12 mouse cellular contexts compared by ENCODE assay signal in genomic region chr4:137680721-137681120, GRCm38 (mm10). TPM values are rescaled to one million over a fixed set of nuclear protein-coding genes. Genes with fewer than 3 reads are reported as not detected.
DNase-seq lines count a peak whose midpoint lies in the region; ATAC-seq and TF ChIP-seq lines count a peak whose summit lies in the region.
"Had no signal": no experiment of that assay in that cellular context is flagged by ENCODE, and none has a peak within 500 bp of the region (broad histone marks: within the 10 kb centered on the region; RNA-seq: fewer than 3 reads in every experiment).

No protein-coding gene starts in this region.

- H3K9ac ChIP-seq in embryonic facial prominence, embryonic 14.5 days (ENCODE audit: low read depth, low read length) = no peak overlapping the region
- H3K9ac ChIP-seq in hindbrain, embryonic 15.5 days = peak overlapping the region; percentile 32; the same call in 1 of the 2 replicates
- H3K9ac ChIP-seq in midbrain, postnatal 0 days (replicated peaks; ENCODE audit: low read length, poor library complexity, severe bottlenecking) = no peak overlapping the region

- peaks cover 47% of the 10 kb centered on the region for H3K27me3 ChIP-seq in embryonic facial prominence, embryonic 14.5 days (replicated peaks; ENCODE audit: control insufficient read depth, insufficient read depth, low read length)
- H3K27me3 ChIP-seq in hindbrain, embryonic 15.5 days = no peaks in the 10 kb centered on the region; the same call in 1 of the 2 replicates
- no peaks in the 10 kb centered on the region for H3K27me3 ChIP-seq in midbrain, postnatal 0 days (ENCODE audit: insufficient read depth, low read length)

- H3K4me1 ChIP-seq in embryonic facial prominence, embryonic 14.5 days (ENCODE audit: control insufficient read depth, insufficient read depth, low read length) = peaks cover 4% of the 10 kb centered on the region
- peaks cover 54% of the 10 kb centered on the region for H3K4me1 ChIP-seq in hindbrain, embryonic 15.5 days (replicated peaks)
- peaks cover 17% of the 10 kb centered on the region for H3K4me1 ChIP-seq in midbrain, postnatal 0 days (ENCODE audit: insufficient read depth, low read length)

- no peak for TF ChIP-seq CTCF in midbrain, postnatal 0 days (IDR thresholded peaks at IDR 0.05)

- peak; percentile 45 for DNase-seq in cerebellum, postnatal 10 days
- DNase-seq in cerebellum, postnatal 36 days = no peak
- DNase-seq in embryonic facial prominence, embryonic 14.5 days (ENCODE audit: low spot score) = no peak
- no peak for DNase-seq in midbrain, postnatal 0 days (ENCODE audit: low spot score)
- DNase-seq in frontal cortex, postnatal 14 days (ENCODE audit: low spot score in 2 of 2) = no peak
- DNase-seq in adrenal gland, adult 2 months = no peak
- DNase-seq: thymus, postnatal 14 days had no signal

- no peak overlapping the region; the same call in 1 of the 2 replicates for H3K27ac ChIP-seq in embryonic facial prominence, embryonic 14.5 days (replicated peaks; ENCODE audit: low read depth, low read length)
- H3K27ac ChIP-seq in hindbrain, embryonic 15.5 days (replicated peaks) = peak overlapping the region; percentile 78
- H3K27ac ChIP-seq in midbrain, postnatal 0 days (ENCODE audit: low read depth, low read length) = peak overlapping the region; percentile 66
- H3K27ac ChIP-seq: heart, adult 2 months had no signal

- no peaks in the 10 kb centered on the region for H3K36me3 ChIP-seq in embryonic facial prominence, embryonic 14.5 days (ENCODE audit: control insufficient read depth, insufficient read depth, low read length)
- no peaks in the 10 kb centered on the region for H3K36me3 ChIP-seq in hindbrain, embryonic 15.5 days
- H3K36me3 ChIP-seq in midbrain, postnatal 0 days (ENCODE audit: insufficient read depth, low read length) = no peaks in the 10 kb centered on the region
- H3K36me3 ChIP-seq: G1E had no signal

- 25% methylated on average over 7 of the region's 7 CpGs for WGBS in embryonic facial prominence, embryonic 14.5 days
- whole genome bisulfite sequencing in hindbrain, embryonic 15.5 days = 14% methylated on average over 7 of the region's 7 CpGs
- 18% methylated on average over 7 of the region's 7 CpGs for WGBS in midbrain, postnatal 0 days

- no peak for ATAC-seq in embryonic facial prominence, embryonic 14.5 days (ENCODE audit: low read depth)
- no peak; the same call in 1 of the 2 replicates for ATAC-seq in hindbrain, embryonic 15.5 days (ENCODE audit: low FRiP score, low read depth)
- no peak for ATAC-seq in midbrain, postnatal 0 days (ENCODE audit: low FRiP score)
- no peak for ATAC-seq in CD4-positive, CD25-positive, alpha-beta regulatory T cell, adult 4 months
- ATAC-seq: activated CD4-positive, CD25-positive, alpha-beta regulatory T cell, adult 4 months had no signal

- 0 out of 2 replicates have a peak overlapping the region, but pooled peaks have one; percentile 67 for H3K4me2 ChIP-seq in embryonic facial prominence, embryonic 14.5 days (ENCODE audit: low read depth, low read length)
- H3K4me2 ChIP-seq in hindbrain, embryonic 15.5 days = peak overlapping the region; percentile 73
- H3K4me2 ChIP-seq in midbrain, postnatal 0 days (ENCODE audit: low read depth, low read length, poor library complexity, severe bottlenecking) = peak overlapping the region; percentile 76

- H3K9me3 ChIP-seq in embryonic facial prominence, embryonic 14.5 days (ENCODE audit: control insufficient read depth, low read length) = no peaks in the 10 kb centered on the region
- no peaks in the 10 kb centered on the region for H3K9me3 ChIP-seq in hindbrain, embryonic 15.5 days
- H3K9me3 ChIP-seq in midbrain, postnatal 0 days (ENCODE audit: low read length) = no peaks in the 10 kb centered on the region
- H3K9me3 ChIP-seq: G1E had no signal

- no peak overlapping the region for H3K4me3 ChIP-seq in embryonic facial prominence, embryonic 14.5 days (ENCODE audit: low read depth, low read length)
- H3K4me3 ChIP-seq in hindbrain, embryonic 15.5 days = no peak overlapping the region
- H3K4me3 ChIP-seq in midbrain, postnatal 0 days (ENCODE audit: low read depth, low read length) = no peak overlapping the region

RNA-seq across cellular contexts. Expression of gene Rap1gap, which starts 16.2 kb away (rescaled TPM):
- 17.1 and 18.4 TPM in 2 replicates for polyA plus RNA-seq in embryonic facial prominence, embryonic 14.5 days (2014; fragmentation: Nextera tagmentation; extraction: Ambion mirVana)
- polyA plus RNA-seq in hindbrain, embryonic 15.5 days (2015; fragmentation: Nextera tagmentation; extraction: Ambion mirVana) = 93.2 and 99.6 TPM in 2 replicates
- 232 and 270 TPM in 2 replicates for total RNA-seq in midbrain, postnatal 0 days (2014; rRNA removed)
- polyA plus RNA-seq in midbrain, postnatal 0 days (2015; fragmentation: Nextera tagmentation; extraction: Ambion mirVana) = 115 and 123 TPM in 2 replicates
- 1 to 10 TPM in 1 of 2 experiments, not detected in 1; 1.4 TPM for polyA plus RNA-seq in CD4-positive, CD25-positive, alpha-beta regulatory T cell, adult 4 months (2017; shearing (Covaris generic))
- total RNA-seq in adrenal gland, adult 2 months (2021) = 100 to 1,000 TPM; 119 to 172 TPM
- polyA plus RNA-seq in adrenal gland, adult 2 months (2012; rRNA removed) = 489 and 541 TPM in 2 replicates
- total RNA-seq: G1E had no signal
- polyA plus RNA-seq: G1E had no signal

Comparison
In these comparisons a context has a peak if more than half of its experiments do, and no peak if none do; other contexts are left out.
1. DNase-seq: peak in cerebellum, postnatal 10 days (2 of 2); none in cerebellum, postnatal 36 days (0 of 2), embryonic facial prominence, embryonic 14.5 days (single experiment), midbrain, postnatal 0 days (single experiment), frontal cortex, postnatal 14 days (0 of 2) and adrenal gland, adult 2 months (single experiment).
2. Peak in every context shown above with its lines, with median percentiles within 50 percentile points of each other: H3K4me2 ChIP-seq.